Mouse (Mus musculus) B cell, adult 2 months (primary cell): ENCODE measurements around the gene Acpp.

Source experiments
- DNase-seq, 2 experiments: peaks; one replicate each; pipeline ENCODE4 v3.0.0; 2022

Gene Acpp

DNA sequence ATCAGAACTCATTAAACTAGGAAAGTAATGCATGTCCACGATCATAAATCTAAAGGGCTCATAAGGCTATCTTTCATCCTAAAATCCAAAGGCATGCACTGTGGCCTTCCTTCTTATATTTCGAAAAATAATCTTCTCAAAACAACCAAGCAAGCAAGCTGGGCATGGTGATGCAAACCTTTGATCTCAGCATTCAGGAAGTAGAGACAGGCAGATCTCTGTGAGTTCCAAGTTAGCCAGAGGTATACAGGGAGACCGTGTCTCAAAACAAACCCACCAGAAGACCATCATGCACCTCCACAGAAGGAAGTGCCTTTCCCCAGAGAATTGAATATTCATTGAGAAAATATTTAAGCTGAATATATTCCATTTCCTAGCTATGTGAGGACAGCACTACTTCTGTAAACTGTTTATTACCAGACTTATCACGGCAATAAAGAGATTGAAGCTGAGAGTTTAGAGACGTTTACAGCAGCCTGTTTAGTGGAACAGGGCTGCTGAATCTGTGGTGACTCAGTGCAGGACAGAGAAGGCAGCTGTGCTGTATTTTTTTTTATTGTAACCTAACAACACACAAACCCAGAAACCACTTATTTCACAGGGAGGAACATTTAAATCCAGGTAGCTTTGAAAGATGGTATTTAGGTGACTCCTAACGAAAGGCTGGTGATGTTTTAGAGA lies 90.1 kb downstream of the Acpp start:
- DNase-seq: no peak

DNA sequence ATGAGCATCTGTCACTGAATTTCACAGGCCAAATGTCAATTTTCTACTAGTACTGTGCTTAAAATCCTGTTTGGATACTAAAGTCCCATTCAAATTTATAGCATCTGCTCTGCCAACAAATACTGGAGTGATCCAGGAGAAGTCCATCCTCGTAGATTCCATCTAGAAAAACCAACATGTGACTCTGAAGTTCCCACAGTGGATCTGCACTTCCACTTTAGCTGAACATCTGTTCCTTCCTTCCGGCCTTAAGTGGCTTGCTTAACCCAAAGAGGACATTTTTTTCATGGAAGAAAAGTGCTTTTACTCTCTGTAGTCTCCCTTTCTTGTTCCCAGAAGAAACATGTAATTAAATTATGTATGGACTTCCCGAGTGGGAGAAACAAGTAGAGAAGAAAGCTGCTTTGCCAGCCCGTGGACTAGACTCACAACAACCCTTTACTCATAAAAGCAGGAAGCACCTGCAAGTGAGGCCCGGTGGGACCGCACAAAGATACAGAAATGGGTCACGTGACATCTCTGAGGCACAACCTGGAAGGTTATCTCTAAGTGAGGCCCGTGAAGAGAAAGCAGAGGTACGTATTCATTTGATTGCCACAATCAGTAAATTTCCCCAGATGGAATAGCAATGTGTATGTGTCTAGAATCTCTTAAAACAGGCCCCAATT lies 93.6 kb downstream of the Acpp start:
- peak; percentile 44 to 53 for DNase-seq

DNA sequence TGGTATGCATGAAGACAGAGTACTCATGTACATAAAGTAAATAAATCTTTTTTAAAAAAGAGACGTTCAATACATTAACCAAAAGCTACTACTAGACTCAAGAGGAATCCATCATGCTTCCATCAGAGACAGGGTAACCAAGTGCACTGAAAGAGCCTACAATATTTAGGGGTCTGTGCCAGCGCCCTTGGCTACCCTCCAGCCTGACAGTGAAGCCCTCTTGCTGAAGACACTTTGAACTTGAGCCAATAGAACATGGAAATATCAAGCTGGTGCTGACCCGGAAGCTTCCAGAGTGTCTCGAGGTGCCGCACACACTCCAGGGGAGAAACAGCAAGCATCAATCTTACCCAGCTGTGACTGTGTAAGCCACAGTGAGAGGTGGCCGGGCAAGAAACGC lies 97.4 kb downstream of the Acpp start:
- DNase-seq: no peak

DNA sequence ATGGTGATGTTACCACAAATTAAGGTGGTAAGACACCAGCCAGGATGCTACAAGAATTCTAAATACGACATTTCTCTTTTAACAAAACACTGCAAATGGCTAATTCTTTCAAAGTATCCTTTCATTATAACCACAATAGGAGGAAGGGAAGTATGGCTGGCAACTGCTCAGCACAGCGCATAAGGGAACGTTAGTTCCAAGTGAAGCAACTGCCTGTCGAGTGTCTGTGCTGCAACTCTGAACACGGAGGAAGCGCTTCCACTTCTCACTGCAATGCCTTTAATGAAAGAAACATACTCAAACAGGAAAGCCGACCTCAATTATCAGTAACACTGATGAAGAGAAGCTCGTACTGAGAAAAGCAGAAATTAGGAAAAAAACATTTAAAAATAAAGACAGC lies 98.5 kb downstream of the Acpp start:
- DNase-seq: no peak
